Mouse (Mus musculus) myocyte (in vitro differentiated cells): ENCODE measurements around the gene Denr. TPM values are rescaled to one million over a fixed set of nuclear protein-coding genes. Genes with fewer than 3 reads are reported as not detected.
A peak's percentile ranks its signal among the peaks of the same experiment; 100 is the strongest.

ENCODE experiments used
- H3K27me3 ChIP-seq: one replicate; pipeline ENCODE4 v1.6.1; 2011; ENCODE audit not compliant: control insufficient read depth, insufficient read depth, insufficient read length
- H3K36me3 ChIP-seq: one replicate; pipeline ENCODE4 v1.6.1; 2011; ENCODE audit not compliant: control insufficient read depth, insufficient read depth
- H3K4me2 ChIP-seq: one replicate; pipeline ENCODE4 v1.6.1; 2011; ENCODE audit warnings: low read depth, control low read depth
- H3K4me3 ChIP-seq: one replicate; pipeline ENCODE4 v1.5.1; 2011; ENCODE audit warnings: mild to moderate bottlenecking, control low read depth, moderate library complexity
- H3K79me2 ChIP-seq: one replicate; pipeline ENCODE4 v1.6.1; 2011; ENCODE audit not compliant: control insufficient read depth, insufficient read depth
- H3ac ChIP-seq: one replicate; pipeline ENCODE4 v1.6.1; 2011; ENCODE audit not compliant: control insufficient read depth, insufficient read length
- CEBPB ChIP-seq: IDR thresholded peaks from 2 replicates; pipeline ENCODE4 v1.6.1; 2011; ENCODE audit warnings: mild to moderate bottlenecking, moderate library complexity; ENCODE audit not compliant: poor library complexity, insufficient read depth, severe bottlenecking
- E2F4 ChIP-seq: IDR thresholded peaks from one replicate; pipeline ENCODE4 v1.6.1; 2011; ENCODE audit warnings: mild to moderate bottlenecking, control low read depth, moderate library complexity; ENCODE audit not compliant: insufficient read depth
- MAX ChIP-seq: IDR thresholded peaks from one replicate; pipeline ENCODE4 v1.6.1; 2011; ENCODE audit warnings: low read depth, mild to moderate bottlenecking, control low read depth
- MYOD1 ChIP-seq, 3 experiments: IDR thresholded peaks; one replicate each; pipeline ENCODE4 v1.6.1; 2011; ENCODE audit warnings: control low read depth in 2 of 3, low read depth in 2 of 3, mild to moderate bottlenecking in 2 of 3, moderate library complexity in 1 of 3; ENCODE audit not compliant: insufficient read length in 2 of 3, control insufficient read depth in 1 of 3
- MYOG ChIP-seq, 3 experiments: IDR thresholded peaks; one replicate each; pipeline ENCODE4 v1.6.1; 2011; ENCODE audit warnings: control low read depth in 2 of 3, low read depth in 2 of 3, mild to moderate bottlenecking in 2 of 3; ENCODE audit not compliant: insufficient read length in 2 of 3, control insufficient read depth in 1 of 3, insufficient read depth in 1 of 3
- POLR2A ChIP-seq: IDR thresholded peaks from one replicate; pipeline ENCODE4 v1.6.1; 2011; ENCODE audit warnings: low read depth, mild to moderate bottlenecking, control low read depth, moderate library complexity; ENCODE audit not compliant: insufficient read length
- POLR2AphosphoS2 ChIP-seq: IDR thresholded peaks from one replicate; pipeline ENCODE4 v1.6.1; 2011; ENCODE audit warnings: low read depth, control low read depth; ENCODE audit not compliant: insufficient read length
- REST ChIP-seq: IDR thresholded peaks from one replicate; pipeline ENCODE4 v1.6.1; 2011; ENCODE audit warnings: mild to moderate bottlenecking, control low read depth, moderate library complexity; ENCODE audit not compliant: insufficient read depth, insufficient read length
- SRF ChIP-seq: IDR thresholded peaks from one replicate; pipeline ENCODE4 v1.6.1; 2011; ENCODE audit warnings: low read depth; ENCODE audit not compliant: control insufficient read depth, insufficient read length
- TCF12 ChIP-seq: IDR thresholded peaks from one replicate; pipeline ENCODE4 v1.6.1; 2011; ENCODE audit warnings: mild to moderate bottlenecking, control low read depth; ENCODE audit not compliant: poor library complexity, insufficient read depth, severe bottlenecking
- TCF3 ChIP-seq: IDR thresholded peaks from one replicate; pipeline ENCODE4 v1.6.1; 2011; ENCODE audit warnings: low read depth, control low read depth; ENCODE audit not compliant: insufficient read length
- USF1 ChIP-seq: IDR thresholded peaks from one replicate; pipeline ENCODE4 v1.6.1; 2011; ENCODE audit warnings: low read depth, mild to moderate bottlenecking, control low read depth, moderate library complexity
- polyA plus RNA-seq: library from polyadenylated mRNA; unstranded; fragments of >200 nt; fragmentation: generic; extraction: Trizol; gene quantifications from one replicate; pipeline ENCODE4 v1.2.1, GENCODE M21; 2012; ENCODE audit warnings: missing spikeins

Denr gene
- 38.0 TPM for polyA plus RNA-seq

DNA sequence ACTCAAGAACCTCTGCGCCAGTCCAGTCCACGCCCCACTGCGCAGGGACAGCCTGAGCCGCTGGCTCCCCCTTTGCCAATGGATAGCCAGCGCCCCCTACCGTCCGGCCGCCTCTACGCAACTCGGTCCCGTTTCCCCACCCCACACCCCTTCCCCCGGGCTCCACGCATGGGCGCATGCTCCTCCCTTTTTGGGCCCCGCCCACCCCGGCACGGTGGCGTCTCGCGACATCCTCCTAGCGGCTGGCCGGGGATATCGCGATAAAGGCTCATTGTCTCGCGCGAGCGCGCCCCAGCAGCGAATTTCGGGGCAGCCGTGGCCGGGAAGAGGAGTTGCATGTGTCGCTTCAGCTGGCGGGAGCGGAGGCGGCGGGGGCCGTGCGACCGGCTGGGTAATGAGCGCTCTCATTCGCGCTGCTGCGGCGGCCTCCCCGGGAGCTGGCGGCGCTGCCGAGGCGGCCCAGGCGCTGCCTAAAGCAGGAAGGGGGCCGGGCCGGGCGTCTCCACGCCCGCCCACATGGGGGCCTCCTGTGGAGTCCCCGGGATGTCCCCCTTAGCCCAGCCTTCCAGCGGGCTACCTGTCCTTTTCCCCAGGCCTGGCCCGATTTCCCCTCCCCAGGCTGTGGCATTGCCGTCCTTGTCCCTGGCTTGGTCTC lies at the start of gene Denr:
Gene Denr, plus strand, starts transcription at position 200 of the 655 bp plus-strand sequence.
- H3K27me3 ChIP-seq = no peaks in the 10 kb centered on the region
- peaks cover 22% of the 10 kb centered on the region for H3K36me3 ChIP-seq
- peak within 1 kb of the TSS; percentile 71 for H3ac ChIP-seq
- H3K79me2 ChIP-seq = peaks cover 50% of the 10 kb centered on the region
- H3K4me2 ChIP-seq = peak within 1 kb of the TSS; percentile 84
- TF ChIP-seq MYOD1 (IDR thresholded peaks at IDR 0.05; ENCODE audit: control insufficient read depth in 1 of 3, insufficient read length in 2 of 3, low read depth in 2 of 3) (peak in 1 of 3 experiments; percentile 58), POLR2A (peak; percentile 97), TCF3 (no peak), REST (no peak), CEBPB (no peak), POLR2AphosphoS2 (peak; percentile 92), TCF12 (no peak)
- peak within 1 kb of the TSS; percentile 88 for H3K4me3 ChIP-seq

DNA sequence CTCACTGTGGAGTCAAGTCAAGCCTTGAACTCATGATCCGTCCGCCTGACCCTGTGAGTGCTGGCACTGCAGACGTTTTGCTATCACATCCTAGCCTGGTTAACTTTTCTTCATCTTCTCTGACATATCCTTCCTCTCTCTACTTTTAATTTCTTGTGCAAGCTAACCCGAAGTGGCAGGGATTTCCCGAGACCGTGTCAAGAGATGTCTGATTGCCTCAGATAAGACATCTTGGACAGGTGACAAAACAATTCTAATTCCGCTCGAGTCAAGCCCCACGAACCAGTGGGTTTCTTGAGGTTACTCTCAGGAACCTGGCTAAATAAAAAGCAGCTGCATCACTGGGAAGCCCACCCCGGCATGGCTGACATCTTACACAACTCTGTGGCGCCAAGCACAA lies 48.2 kb upstream of the Denr start:
- Histone ChIP-seq H3K4me2 (no peak overlapping the region), H3ac (no peak overlapping the region), H3K4me3 (no peak overlapping the region), H3K36me3 (no peaks in the 10 kb centered on the region), H3K27me3 (no peaks in the 10 kb centered on the region), H3K79me2 (no peaks in the 10 kb centered on the region)
- TF ChIP-seq MAX = no peak

DNA sequence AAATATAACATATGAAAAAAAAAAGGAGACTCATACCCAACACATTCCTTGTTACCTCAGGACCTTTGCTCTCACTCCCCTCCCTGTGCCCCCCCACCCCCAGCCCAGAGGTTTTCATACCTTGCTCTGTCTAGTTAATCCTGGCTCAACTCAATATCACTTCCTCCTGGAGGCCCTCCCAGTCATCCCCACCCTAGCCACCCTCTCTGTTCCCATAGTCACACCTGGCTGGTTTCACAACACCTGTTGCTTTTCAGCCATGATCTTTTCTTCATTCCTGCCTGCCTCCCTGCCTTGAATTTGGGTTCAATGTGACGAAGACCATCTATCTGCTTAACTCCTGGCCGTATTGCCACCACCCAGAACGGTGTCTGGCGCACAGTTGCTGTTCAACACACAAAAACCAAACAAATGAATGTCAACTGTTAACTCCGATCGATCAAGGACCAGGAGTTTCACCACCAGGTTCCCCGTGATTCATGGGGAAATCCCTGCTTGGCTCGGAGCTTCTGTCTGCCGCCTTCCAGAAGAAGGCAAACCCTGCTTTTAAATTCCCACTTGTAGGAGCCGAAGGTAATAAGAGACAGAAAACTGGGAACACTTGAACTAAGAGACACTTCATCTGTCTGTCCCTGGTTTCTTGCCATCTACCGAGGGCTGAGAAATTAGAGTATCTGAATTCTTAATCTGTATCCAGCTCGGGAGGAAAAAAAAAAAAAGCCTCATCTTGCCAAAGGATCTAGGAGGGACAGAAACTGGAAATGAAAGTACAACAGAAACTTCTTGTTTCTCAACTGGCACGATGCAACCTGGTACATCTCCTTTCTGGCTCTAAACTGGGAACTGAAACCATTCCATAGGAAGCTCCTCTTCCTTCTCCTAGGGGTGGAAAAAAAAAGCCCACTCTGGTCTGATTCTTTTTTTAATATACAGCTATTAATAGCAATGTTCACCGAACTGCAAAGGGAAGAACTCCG lies 44.3 kb upstream of the Denr start:
- H3K4me3 ChIP-seq = no peak overlapping the region
- H3K79me2 ChIP-seq = no peaks in the 10 kb centered on the region
- no peaks in the 10 kb centered on the region for H3K36me3 ChIP-seq
- H3K4me2 ChIP-seq = no peak overlapping the region
- no peaks in the 10 kb centered on the region for H3K27me3 ChIP-seq
- TF ChIP-seq MYOG (IDR thresholded peaks at IDR 0.05; ENCODE audit: control insufficient read depth in 1 of 3, insufficient read depth in 1 of 3, insufficient read length in 2 of 3, low read depth in 2 of 3) (no peak), POLR2A (no peak), CEBPB (no peak), MAX (no peak), TCF12 (no peak)
- no peak overlapping the region for H3ac ChIP-seq

DNA sequence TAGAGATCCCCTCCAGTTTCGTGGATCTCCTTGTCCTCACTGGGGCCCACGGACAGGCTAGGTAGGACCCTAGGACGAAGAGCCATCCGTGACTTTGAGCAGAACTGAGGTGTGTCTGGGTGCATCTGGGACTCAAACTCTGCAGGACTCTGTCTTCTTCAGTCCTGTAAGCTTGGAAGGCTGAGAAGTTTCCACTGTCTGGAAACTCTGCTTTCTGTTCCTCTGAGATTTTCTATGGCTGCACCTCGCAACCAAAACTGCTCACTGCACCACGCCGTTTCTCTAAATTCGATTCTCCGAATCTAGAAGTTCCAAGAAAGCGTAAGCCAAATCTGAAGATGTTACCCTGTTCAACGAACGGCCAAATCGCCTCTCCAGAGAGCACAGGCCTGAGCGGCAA lies 43.0 kb upstream of the Denr start:
- Histone ChIP-seq H3K27me3 (no peaks in the 10 kb centered on the region), H3ac (no peak overlapping the region), H3K4me3 (no peak overlapping the region), H3K79me2 (no peaks in the 10 kb centered on the region), H3K4me2 (no peak overlapping the region), H3K36me3 (no peaks in the 10 kb centered on the region)
- TF ChIP-seq E2F4 (no peak), TCF3 (no peak), TCF12 (no peak), CEBPB (no peak), MAX (no peak)

DNA sequence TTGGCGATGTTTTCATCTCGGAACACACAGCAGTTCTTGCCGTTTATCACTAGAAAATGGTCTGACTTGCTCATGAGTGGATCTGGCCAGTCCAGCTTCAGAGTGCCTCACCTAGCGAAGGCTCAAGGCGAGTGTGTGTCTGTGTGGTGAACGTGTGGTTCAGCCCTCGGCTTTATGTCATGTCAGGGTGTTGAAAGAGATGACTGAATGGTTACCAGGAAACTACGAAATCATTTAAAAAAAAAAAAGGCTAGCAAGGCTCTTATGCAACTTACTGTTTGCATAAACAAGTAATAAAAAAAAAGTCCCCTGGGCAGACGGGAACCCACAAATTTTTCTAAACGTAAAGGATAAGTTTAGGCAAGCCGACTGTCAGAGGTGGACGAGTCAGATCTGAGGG lies 41.6 kb upstream of the Denr start, which contains the start of gene Hcar2:
Gene Hcar2, minus strand, starts transcription at position 135 of the 400 bp plus-strand sequence.
- Histone ChIP-seq H3ac (no peak within 1 kb of the TSS), H3K4me2 (no peak within 1 kb of the TSS), H3K27me3 (no peaks in the 10 kb centered on the region), H3K79me2 (no peaks in the 10 kb centered on the region), H3K4me3 (no peak within 1 kb of the TSS), H3K36me3 (no peaks in the 10 kb centered on the region)
- TF ChIP-seq CEBPB (no peak), USF1 (no peak), POLR2A (no peak), MAX (no peak), SRF (no peak)
